Mouse (Mus musculus): ENCODE data around the gene Rasip1. TPM values are rescaled to one million over a fixed set of nuclear protein-coding genes. Genes with fewer than 3 reads are reported as not detected.

Rasip1 gene
- polyA plus RNA-seq, 1 experiment from 2014 or later: 21.1 TPM

DNA sequence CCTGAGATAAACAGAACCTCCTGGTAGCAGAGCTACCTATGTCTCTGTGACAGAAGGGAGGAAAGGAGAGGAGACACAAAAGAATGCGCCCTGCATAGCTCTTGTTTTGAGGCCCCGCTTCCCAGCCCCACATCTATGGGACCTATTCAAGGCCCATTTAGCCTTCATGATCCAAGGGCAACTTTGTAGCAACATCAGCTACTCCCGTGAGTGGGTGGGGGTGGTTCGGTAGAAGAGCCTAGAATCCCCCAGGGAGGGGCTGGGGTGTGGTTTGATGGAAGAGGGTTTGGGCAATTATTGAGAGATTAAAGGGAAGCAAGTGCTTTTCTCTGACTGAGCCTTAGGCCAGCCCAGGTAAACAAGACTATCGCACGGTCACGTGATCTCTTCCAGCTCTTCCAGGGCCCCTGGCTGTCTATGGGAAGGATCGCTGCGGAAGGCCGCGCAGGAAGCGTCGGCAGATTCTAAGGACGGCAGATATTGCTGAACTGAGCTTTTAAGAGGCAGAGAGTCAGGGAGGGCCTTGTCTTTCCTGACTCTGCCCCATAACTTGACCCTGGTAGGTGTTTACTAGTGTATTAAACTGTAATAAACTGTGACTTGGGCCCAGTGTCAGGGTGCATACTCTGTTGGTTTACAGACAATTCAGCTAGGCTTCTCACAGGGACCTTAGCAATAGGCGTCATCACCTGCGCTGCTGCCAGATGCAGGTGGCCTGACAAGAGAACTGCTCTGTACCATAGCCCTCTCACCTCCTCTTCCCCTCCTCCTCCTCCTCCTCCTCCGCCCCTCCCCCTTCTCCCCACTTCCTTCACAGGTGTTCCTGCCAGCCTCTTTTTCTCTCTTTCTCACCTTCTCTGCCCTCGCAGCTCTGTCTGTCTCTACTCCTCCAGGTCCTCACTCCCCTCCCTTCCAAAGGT lies 28.1 kb upstream of the Rasip1 start:
- Histone ChIP-seq H3K9ac (ENCODE audit: low read depth, low read length) (no peak overlapping the region), H3K4me3 (replicated peaks; ENCODE audit: low read depth, low read length) (no peak overlapping the region), H3K27ac (no peak overlapping the region), H3K27me3 (ENCODE audit: insufficient read depth, low read length) (no peaks in the 10 kb centered on the region), H3K4me2 (ENCODE audit: low read length) (no peak overlapping the region), H3K36me3 (ENCODE audit: insufficient read depth, low read length) (no peaks in the 10 kb centered on the region), H3K9me3 (replicated peaks; ENCODE audit: low read length) (no peaks in the 10 kb centered on the region), H3K4me1 (replicated peaks; ENCODE audit: insufficient read depth, low read length) (no peaks in the 10 kb centered on the region; the same call in 1 of the 2 replicates)
- no peak for ATAC-seq (replicated peaks; ENCODE audit: low FRiP score, low read depth)
- TF ChIP-seq CTCF (IDR thresholded peaks at IDR 0.05; ENCODE audit: low read depth): no peak
- DNase-seq (ENCODE audit: low spot score): no peak
- WGBS: 50% methylated on average over 18 of the region's 18 CpGs

DNA sequence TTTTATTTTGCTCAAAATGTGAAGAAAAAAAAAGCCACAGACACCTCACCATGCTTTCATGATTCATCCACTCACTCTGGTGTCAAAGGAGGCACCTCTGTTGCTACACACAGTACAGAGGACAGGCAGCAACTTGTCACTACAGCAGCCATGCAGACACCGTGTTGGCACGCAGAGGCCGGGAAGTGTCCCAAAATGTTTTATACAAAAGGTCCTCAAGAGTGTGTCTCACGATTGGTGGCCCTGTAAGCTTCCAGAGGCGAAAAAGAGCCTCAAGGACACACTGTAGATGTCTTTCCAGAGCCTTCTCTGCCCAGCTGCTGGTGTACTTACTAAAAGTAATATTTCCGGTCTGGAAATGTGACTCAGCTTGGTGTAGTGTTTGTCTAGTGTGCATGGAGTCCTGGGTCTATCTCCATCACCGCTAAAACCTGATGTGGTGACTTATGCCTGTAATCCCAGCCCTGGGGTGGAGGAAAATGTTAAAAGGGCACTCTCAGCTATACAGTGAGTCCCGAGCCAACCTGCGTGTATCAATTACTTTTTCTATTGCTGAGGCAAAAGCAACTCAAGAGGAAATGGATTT lies 21.5 kb upstream of the Rasip1 start:
- no peaks in the 10 kb centered on the region for H3K27me3 ChIP-seq (ENCODE audit: insufficient read depth, low read length)
- TF ChIP-seq CTCF (IDR thresholded peaks at IDR 0.05; ENCODE audit: low read depth): no peak
- no peak overlapping the region for H3K4me2 ChIP-seq (ENCODE audit: low read length)
- ATAC-seq (replicated peaks; ENCODE audit: low FRiP score, low read depth): no peak
- H3K9ac ChIP-seq (ENCODE audit: low read depth, low read length): no peak overlapping the region
- no peak for DNase-seq (ENCODE audit: low spot score)
- H3K36me3 ChIP-seq (ENCODE audit: insufficient read depth, low read length): no peaks in the 10 kb centered on the region
- no peak overlapping the region for H3K4me3 ChIP-seq (replicated peaks; ENCODE audit: low read depth, low read length)
- no peaks in the 10 kb centered on the region for H3K9me3 ChIP-seq (replicated peaks; ENCODE audit: low read length)
- no peaks in the 10 kb centered on the region for H3K4me1 ChIP-seq (replicated peaks; ENCODE audit: insufficient read depth, low read length)
- H3K27ac ChIP-seq: no peak overlapping the region
- WGBS: 67% methylated on average over 9 of the region's 9 CpGs

DNA sequence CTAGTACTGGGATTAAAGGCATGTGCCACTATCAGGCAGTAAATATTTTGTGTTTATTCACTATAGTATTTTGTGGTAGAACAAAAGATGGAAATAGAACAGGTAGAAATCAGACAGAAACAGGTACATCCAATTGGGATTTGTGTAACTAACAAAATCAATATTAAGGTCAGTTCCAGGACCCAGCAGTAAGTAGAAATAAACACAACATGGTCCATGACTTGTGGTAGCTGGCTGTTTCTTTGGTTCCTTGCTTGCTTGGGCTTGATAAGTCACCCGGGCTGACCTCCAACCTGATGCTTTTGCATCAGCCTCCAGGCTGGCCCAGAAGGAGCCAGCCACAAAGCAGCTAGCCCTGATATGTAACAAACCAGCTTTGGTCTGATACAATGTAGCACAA lies 17.8 kb upstream of the Rasip1 start:
- Histone ChIP-seq H3K9me3 (replicated peaks; ENCODE audit: low read length) (no peaks in the 10 kb centered on the region), H3K4me2 (ENCODE audit: low read length) (no peak overlapping the region), H3K36me3 (ENCODE audit: insufficient read depth, low read length) (no peaks in the 10 kb centered on the region), H3K27me3 (ENCODE audit: insufficient read depth, low read length) (no peaks in the 10 kb centered on the region), H3K27ac (no peak overlapping the region), H3K4me3 (replicated peaks; ENCODE audit: low read depth, low read length) (no peak overlapping the region), H3K4me1 (replicated peaks; ENCODE audit: insufficient read depth, low read length) (no peaks in the 10 kb centered on the region), H3K9ac (ENCODE audit: low read depth, low read length) (no peak overlapping the region)
- DNase-seq (ENCODE audit: low spot score): no peak
- TF ChIP-seq CTCF (IDR thresholded peaks at IDR 0.05; ENCODE audit: low read depth): no peak
- no peak for ATAC-seq (replicated peaks; ENCODE audit: low FRiP score, low read depth)
- WGBS: 69% methylated on average over 1 of the region's 1 CpGs

DNA sequence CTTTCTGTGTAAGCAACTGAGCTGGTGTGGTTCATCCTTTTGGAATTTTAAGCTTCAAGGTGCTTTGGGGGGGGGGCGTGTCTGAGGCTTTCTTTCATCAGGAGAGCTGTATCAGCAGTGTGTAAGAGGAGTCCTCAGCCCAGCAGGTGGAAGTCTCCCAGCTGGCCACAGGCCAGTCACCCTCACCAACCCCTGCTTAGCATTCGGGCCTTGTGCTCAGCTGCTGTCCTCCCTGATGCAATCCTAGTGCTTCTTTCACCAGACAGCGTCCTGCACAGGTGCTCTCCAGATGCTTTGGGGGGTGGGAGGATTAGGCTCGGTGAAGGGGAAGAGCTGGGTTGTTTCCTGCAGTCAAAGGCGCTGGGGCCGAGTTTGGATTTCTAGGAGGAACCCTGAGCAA lies 11.0 kb upstream of the Rasip1 start:
- ATAC-seq (replicated peaks; ENCODE audit: low FRiP score, low read depth) (0 out of 2 replicates have a peak, but pooled peaks have one; percentile 33), DNase-seq (ENCODE audit: low spot score) (no peak)
- no peak overlapping the region for H3K4me3 ChIP-seq (replicated peaks; ENCODE audit: low read depth, low read length)
- H3K27ac ChIP-seq: no peak overlapping the region
- WGBS: 25% methylated on average over 6 of the region's 6 CpGs
- H3K36me3 ChIP-seq (ENCODE audit: insufficient read depth, low read length): no peaks in the 10 kb centered on the region
- 0 out of 2 replicates have a peak, but pooled peaks cover 10% of the 10 kb centered on the region for H3K4me1 ChIP-seq (replicated peaks; ENCODE audit: insufficient read depth, low read length)
- H3K27me3 ChIP-seq (ENCODE audit: insufficient read depth, low read length): peaks cover 6% of the 10 kb centered on the region; the same call in 1 of the 2 replicates
- H3K9ac ChIP-seq (ENCODE audit: low read depth, low read length): no peak overlapping the region
- H3K9me3 ChIP-seq (replicated peaks; ENCODE audit: low read length): no peaks in the 10 kb centered on the region
- H3K4me2 ChIP-seq (ENCODE audit: low read length): no peak overlapping the region
- no peak for TF ChIP-seq CTCF (IDR thresholded peaks at IDR 0.05; ENCODE audit: low read depth)

DNA sequence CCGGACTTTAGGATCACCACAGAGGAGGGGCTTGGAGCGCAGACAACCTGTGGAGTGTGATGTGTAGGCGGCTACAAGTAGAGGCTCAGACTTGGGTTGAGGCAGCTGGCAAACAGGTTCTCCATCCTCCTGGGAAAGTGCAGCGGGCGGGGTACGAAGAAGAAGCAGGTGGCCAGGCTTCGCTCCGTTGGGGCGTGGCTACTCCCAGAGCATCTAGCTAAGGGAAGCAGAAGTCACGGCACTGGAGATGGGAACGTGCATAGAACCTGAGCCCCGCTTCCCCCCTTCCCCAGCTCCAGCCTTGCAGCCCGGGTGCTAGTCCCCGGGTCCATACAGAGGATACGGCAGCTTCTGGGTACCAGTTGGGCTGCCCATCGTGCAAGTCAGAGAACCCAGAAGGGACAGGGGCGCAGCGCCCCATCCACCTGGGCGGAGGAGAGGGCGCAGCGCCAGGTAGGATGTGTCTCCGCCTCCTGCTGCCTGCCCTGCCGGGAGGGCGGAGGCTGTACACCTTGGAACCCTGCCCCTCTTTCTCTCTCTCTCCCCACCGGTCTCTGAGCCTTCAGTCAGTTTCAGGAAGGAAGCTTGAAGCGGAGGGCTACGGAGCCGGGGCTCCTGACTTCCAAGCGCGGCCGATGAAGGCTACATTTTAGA lies 10.1 kb upstream of the Rasip1 start, which contains the start of gene Fut1:
Gene Fut1, plus strand, starts transcription at position 248 of the 654 bp plus-strand sequence.
- Histone ChIP-seq H3K4me1 (replicated peaks; ENCODE audit: insufficient read depth, low read length) (0 out of 2 replicates have a peak, but pooled peaks cover 10% of the 10 kb centered on the region), H3K27me3 (ENCODE audit: insufficient read depth, low read length) (peaks cover 6% of the 10 kb centered on the region; the same call in 1 of the 2 replicates), H3K9ac (ENCODE audit: low read depth, low read length) (no peak within 1 kb of the TSS), H3K9me3 (replicated peaks; ENCODE audit: low read length) (no peaks in the 10 kb centered on the region), H3K4me2 (ENCODE audit: low read length) (peak within 1 kb of the TSS; percentile 50), H3K4me3 (replicated peaks; ENCODE audit: low read depth, low read length) (0 out of 2 replicates have a peak within 1 kb of the TSS, but pooled peaks have one; percentile 14), H3K27ac (no peak within 1 kb of the TSS), H3K36me3 (ENCODE audit: insufficient read depth, low read length) (no peaks in the 10 kb centered on the region)
- no peak; the same call in 1 of the 2 replicates for ATAC-seq (replicated peaks; ENCODE audit: low FRiP score, low read depth)
- no peak for TF ChIP-seq CTCF (IDR thresholded peaks at IDR 0.05; ENCODE audit: low read depth)
- WGBS: 8% methylated on average over 31 of the region's 31 CpGs
- peak; percentile 21 for DNase-seq (ENCODE audit: low spot score)

DNA sequence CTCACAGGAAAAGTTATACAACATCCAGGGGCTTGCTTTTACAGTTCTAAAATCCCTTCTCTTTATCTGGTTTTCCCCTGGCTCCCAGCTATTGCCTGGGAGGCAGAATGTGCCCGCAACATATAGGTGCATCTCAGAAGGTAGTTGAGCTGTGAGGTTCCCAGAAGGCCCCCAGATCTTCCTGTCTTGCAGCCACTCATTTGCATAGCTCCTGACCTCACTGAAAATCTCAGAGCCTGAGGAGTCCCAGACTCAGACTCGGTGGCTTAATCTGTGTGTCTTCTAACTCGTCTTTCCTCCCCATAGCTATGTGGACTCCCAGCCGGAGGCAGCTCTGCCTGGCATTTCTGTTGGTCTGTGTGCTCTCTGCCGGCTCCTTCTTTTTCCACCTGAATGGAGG lies 9.0 kb upstream of the Rasip1 start:
- no peak for TF ChIP-seq CTCF (IDR thresholded peaks at IDR 0.05; ENCODE audit: low read depth)
- 96% methylated on average over 5 of the region's 5 CpGs for WGBS
- ATAC-seq (replicated peaks; ENCODE audit: low FRiP score, low read depth) (no peak), DNase-seq (ENCODE audit: low spot score) (no peak)
- Histone ChIP-seq H3K4me1 (replicated peaks; ENCODE audit: insufficient read depth, low read length) (0 out of 2 replicates have a peak, but pooled peaks cover 10% of the 10 kb centered on the region), H3K9ac (ENCODE audit: low read depth, low read length) (no peak overlapping the region), H3K36me3 (ENCODE audit: insufficient read depth, low read length) (no peaks in the 10 kb centered on the region), H3K4me2 (ENCODE audit: low read length) (no peak overlapping the region), H3K27me3 (ENCODE audit: insufficient read depth, low read length) (peaks cover 6% of the 10 kb centered on the region; the same call in 1 of the 2 replicates), H3K4me3 (replicated peaks; ENCODE audit: low read depth, low read length) (no peak overlapping the region), H3K9me3 (replicated peaks; ENCODE audit: low read length) (no peaks in the 10 kb centered on the region), H3K27ac (no peak overlapping the region)

Measured in kidney, postnatal 0 days (tissue).